Mouse (Mus musculus) thymus, adult 2 months (tissue): Measurements from ENCODE around the gene Mgat3. TPM values are rescaled to one million over a fixed set of nuclear protein-coding genes. Genes with fewer than 3 reads are reported as not detected.

Experiments used
- DNase-seq: peaks from one replicate; pipeline ENCODE4 v3.0.0; 2021
- H3K27ac ChIP-seq: fragments of 200-500 bp; 2 replicates; pipeline ENCODE4 v1.5.1; 2012; ENCODE audit warnings: low read length, control low read depth; ENCODE audit not compliant: control insufficient read depth, insufficient read depth
- H3K27me3 ChIP-seq: fragments of 200-500 bp; 2 replicates; pipeline ENCODE4 v1.6.1; 2012; ENCODE audit warnings: mild to moderate bottlenecking, low read length, moderate library complexity, mixed read lengths; ENCODE audit not compliant: control insufficient read depth, insufficient read depth
- H3K36me3 ChIP-seq: fragments of 200-500 bp; 2 replicates; pipeline ENCODE4 v1.6.1; 2012; ENCODE audit warnings: mild to moderate bottlenecking, low read length, moderate library complexity; ENCODE audit not compliant: control insufficient read depth, insufficient read depth
- H3K4me1 ChIP-seq: fragments of 200-500 bp; replicated peaks from 2 replicates; pipeline ENCODE4 v1.6.1; 2012; ENCODE audit warnings: low read length; ENCODE audit not compliant: control insufficient read depth, insufficient read depth
- H3K4me3 ChIP-seq: fragments of 200-500 bp; 2 replicates; pipeline ENCODE4 v1.5.1; 2012; ENCODE audit warnings: mild to moderate bottlenecking, low read length, control low read depth, moderate library complexity; ENCODE audit not compliant: control insufficient read depth, insufficient read depth
- CTCF ChIP-seq: fragments of 200-500 bp; IDR thresholded peaks from 2 replicates; pipeline ENCODE4 v1.5.1; 2012; ENCODE audit warnings: mild to moderate bottlenecking, control low read depth, low read length, moderate library complexity, borderline replicate concordance; ENCODE audit not compliant: control insufficient read depth, poor library complexity, insufficient read depth; ENCODE audit errors: extremely low read depth
- POLR2A ChIP-seq: fragments of 200-500 bp; IDR thresholded peaks from 2 replicates; pipeline ENCODE4 v1.6.1; 2012; ENCODE audit warnings: mild to moderate bottlenecking, low read length, control low read depth, moderate library complexity; ENCODE audit not compliant: control insufficient read depth, poor library complexity, insufficient read depth; ENCODE audit errors: extremely low read depth
- WGBS: fragments of 180-500 bp; shearing (Covaris S2); methylation state at CpG from one replicate; pipeline ENCODE4 v1.1.7; 2018; 5-methylcytosine and 5-hydroxymethylcytosine counted together
- polyA plus RNA-seq: library from polyadenylated mRNA; depleted of rRNA; stranded (reverse); fragments of >200 nt; gene quantifications from 2 replicates; pipeline ENCODE4 v1.2.3, GENCODE M21; 2012

Mgat3 gene
- polyA plus RNA-seq, 1 experiment = 20.3 TPM

GRCm38 (mm10) chr15:80233053-80233452 lies 59.5 kb downstream of the Mgat3 start:
- H3K27ac ChIP-seq = no peak overlapping the region
- TF ChIP-seq CTCF (no peak), POLR2A (no peak)
- peaks cover 10% of the 10 kb centered on the region for H3K4me1 ChIP-seq
- no peak for DNase-seq
- H3K27me3 ChIP-seq = no peaks in the 10 kb centered on the region
- WGBS = 86% methylated on average over 4 of the region's 4 CpGs
- H3K36me3 ChIP-seq = peaks cover 18% of the 10 kb centered on the region
- H3K4me3 ChIP-seq = no peak overlapping the region

DNA sequence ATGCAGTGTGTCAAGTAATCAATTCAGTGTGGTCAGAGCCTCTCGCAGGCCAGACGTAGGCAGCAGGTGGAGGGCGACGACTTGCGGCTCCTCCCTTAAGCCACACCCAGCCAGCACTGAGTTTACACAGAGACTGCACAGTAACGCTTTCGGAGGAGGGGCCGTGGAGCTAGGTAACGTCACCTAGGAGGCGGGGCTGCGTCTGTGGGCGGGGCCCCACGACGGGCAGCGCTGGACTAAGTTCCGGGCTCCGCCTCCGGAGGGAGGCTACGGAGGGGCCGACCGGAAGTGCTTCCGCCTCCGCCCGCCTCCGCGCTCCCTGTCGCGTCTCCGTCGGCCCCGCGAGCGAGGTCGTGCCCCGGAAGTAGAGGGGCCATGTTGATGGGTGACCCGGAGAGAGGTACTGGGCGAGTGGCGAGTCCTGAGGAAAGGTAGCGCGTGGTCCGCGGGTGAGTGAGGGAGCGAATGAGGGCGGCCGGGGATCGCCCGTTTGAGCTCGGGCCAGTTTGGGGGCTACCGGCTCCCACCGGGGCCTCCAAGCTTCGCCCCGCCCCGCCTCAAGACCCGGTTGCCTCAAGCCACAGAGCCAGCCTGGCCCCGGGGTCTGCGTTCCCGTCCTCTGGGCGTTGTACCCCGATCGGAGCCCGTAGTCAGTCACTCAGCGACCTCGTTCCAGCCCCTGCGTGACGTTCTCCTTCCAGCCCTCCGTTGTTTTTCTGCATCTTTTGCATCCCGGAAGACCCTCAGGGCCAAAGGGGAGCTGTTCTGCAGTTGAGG lies 60.4 kb downstream of the Mgat3 start, which contains the start of gene Mief1:
TSS of gene Mief1 (plus strand) at position 286 of the 777 bp plus-strand sequence.
- peak; percentile 75 for TF ChIP-seq POLR2A
- TF ChIP-seq CTCF = peak; percentile 77
- under 1% methylated on average over 67 of the region's 67 CpGs for WGBS
- Histone ChIP-seq H3K27ac (peak within 1 kb of the TSS; percentile 2; the same call in 1 of the 2 replicates), H3K27me3 (no peaks in the 10 kb centered on the region), H3K36me3 (peaks cover 27% of the 10 kb centered on the region), H3K4me3 (peak within 1 kb of the TSS; percentile 72), H3K4me1 (peaks cover 10% of the 10 kb centered on the region)
- DNase-seq = peak; percentile 99

DNA sequence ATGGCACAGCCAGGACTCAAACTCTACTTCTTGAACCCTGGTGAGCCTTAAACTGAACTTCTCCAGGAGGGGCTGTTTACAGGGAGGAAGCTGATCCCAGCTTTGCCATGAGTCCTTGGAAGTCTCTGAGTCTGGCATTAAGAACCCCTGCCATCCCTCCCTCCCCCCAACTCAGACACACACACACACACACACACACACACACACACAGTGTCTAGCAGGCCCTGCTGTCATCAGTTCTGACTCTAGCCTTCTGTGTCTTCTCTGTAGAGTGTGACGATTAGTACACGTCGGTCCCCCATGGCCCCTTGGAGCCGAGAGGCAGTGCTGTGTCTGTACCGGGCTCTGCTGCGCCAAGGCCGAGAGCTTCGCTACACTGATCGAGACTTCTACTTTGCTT lies 62.0 kb downstream of the Mgat3 start, which contains the start of gene AC140267.1:
TSS of gene AC140267.1 (plus strand) at position 301 of the 400 bp plus-strand sequence.
- H3K27me3 ChIP-seq = no peaks in the 10 kb centered on the region
- WGBS = 97% methylated on average over 9 of the region's 9 CpGs
- no peak within 1 kb of the TSS for H3K27ac ChIP-seq
- peaks cover 34% of the 10 kb centered on the region for H3K36me3 ChIP-seq
- peak within 1 kb of the TSS; percentile 72; the same call in 1 of the 2 replicates for H3K4me3 ChIP-seq
- no peak for DNase-seq
- H3K4me1 ChIP-seq = peaks cover 10% of the 10 kb centered on the region
- TF ChIP-seq CTCF (no peak), POLR2A (no peak)

DNA sequence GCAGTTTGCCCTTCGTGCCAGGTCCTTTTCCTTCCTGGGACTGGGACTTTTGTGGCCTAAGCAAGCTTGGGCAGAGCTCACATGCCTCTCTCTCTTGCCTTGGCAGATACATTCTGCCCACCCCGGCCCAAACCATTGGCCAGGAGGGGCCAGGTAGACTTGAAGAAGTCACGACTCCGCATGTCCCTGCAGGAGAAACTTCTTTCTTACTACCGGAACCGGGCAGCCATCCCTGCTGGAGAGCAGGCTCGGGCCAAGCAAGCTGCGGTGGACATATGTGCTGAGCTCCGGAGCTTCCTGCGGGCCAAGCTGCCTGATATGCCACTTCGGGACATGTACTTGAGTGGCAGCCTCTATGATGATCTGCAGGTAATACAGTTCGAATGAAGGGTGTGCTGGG lies 74.6 kb downstream of the Mgat3 start:
- no peaks in the 10 kb centered on the region for H3K4me1 ChIP-seq
- H3K27me3 ChIP-seq = no peaks in the 10 kb centered on the region
- H3K4me3 ChIP-seq = no peak overlapping the region
- DNase-seq = no peak
- TF ChIP-seq CTCF = no peak
- TF ChIP-seq POLR2A = no peak
- 97% methylated on average over 12 of the region's 12 CpGs for WGBS
- H3K36me3 ChIP-seq = peaks cover 55% of the 10 kb centered on the region
- H3K27ac ChIP-seq = no peak overlapping the region

- Histone ChIP-seq H3K36me3 (peaks cover 55% of the 10 kb centered on the region), H3K27me3 (no peaks in the 10 kb centered on the region), H3K4me1 (no peaks in the 10 kb centered on the region), H3K27ac (no peak overlapping the region), H3K4me3 (no peak overlapping the region)
- 98% methylated on average over 1 of the region's 1 CpGs for WGBS
- TF ChIP-seq POLR2A (no peak), CTCF (no peak)
- no peak for DNase-seq
Observed at GRCm38 (mm10) chr15:80248596-80248995, 75.1 kb downstream of the Mgat3 start.

DNA sequence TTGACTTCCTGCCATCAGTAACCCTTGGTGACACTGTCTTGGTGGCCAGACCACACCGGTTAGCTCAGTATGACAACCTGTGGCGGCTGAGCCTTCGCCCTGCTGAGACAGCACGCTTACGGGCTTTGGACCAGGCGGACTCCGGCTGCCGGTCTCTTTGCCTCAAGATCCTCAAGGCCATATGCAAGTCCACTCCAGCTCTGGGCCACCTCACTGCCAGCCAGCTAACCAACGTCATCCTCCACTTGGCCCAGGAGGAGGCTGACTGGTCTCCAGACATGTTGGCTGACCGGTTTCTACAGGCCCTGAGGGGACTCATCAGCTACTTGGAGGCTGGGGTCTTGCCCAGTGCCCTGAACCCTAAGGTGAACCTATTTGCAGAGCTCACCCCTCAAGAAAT lies 76.2 kb downstream of the Mgat3 start:
- TF ChIP-seq POLR2A (no peak), CTCF (no peak)
- H3K4me3 ChIP-seq = no peak overlapping the region
- 98% methylated on average over 10 of the region's 10 CpGs for WGBS
- peaks cover 55% of the 10 kb centered on the region for H3K36me3 ChIP-seq
- DNase-seq = no peak
- no peaks in the 10 kb centered on the region for H3K27me3 ChIP-seq
- peaks cover 5% of the 10 kb centered on the region for H3K4me1 ChIP-seq
- no peak overlapping the region for H3K27ac ChIP-seq
